Mouse (Mus musculus) spleen, postnatal 4 days (tissue): ENCODE results near the gene Cbx7.
"Not testable (repeated sequence)": the region's sequence is repeated elsewhere in the genome, so short reads cannot be mapped to it uniquely, and the experiment has no call there.

Experiments
- DNase-seq, 2 experiments: peaks; one replicate each; pipeline ENCODE4 v3.0.0; 2022; ENCODE audit warnings: low spot score in 2 of 2

Gene Cbx7

DNA sequence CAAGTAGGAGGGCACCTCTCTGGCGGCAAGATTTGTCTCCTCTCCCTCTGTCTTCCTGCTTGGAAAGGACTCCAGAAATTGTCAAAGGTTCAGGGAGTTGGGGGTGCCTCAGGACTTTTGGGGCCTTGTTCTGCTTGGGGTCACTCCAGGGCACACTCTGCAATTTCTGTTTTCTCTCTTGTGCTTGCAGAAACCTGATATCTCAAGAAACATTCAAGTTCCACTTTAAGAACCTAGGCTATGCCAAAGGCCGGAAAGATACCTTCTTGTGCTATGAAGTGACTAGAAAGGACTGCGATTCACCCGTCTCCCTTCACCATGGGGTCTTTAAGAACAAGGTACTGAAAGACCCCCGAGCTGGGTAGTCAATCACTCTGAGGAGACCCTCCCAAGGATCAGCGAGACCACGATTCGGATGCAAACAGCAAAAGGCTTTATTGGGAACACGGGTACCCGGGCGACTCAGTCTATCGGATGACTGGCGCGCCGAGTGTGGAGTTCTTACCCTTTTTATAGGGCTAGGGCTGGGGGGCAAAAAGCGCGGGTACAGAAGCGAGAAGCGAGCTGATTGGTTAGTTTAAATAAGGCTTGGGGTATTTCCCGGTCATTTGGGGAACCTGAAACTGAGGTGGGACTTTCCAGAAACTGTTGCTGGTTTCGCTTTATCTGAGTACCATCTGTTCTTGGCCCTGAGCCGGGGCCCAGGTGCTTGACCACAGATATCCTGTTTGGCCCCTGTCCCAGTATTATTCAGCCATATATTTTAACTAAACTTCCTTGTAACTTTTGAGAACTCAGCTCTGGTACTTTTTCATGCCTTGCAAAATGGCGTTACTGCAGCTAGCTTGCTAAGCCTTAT, 75.5 kb downstream of the Cbx7 start:
- not testable (repeated sequence) for DNase-seq

DNA sequence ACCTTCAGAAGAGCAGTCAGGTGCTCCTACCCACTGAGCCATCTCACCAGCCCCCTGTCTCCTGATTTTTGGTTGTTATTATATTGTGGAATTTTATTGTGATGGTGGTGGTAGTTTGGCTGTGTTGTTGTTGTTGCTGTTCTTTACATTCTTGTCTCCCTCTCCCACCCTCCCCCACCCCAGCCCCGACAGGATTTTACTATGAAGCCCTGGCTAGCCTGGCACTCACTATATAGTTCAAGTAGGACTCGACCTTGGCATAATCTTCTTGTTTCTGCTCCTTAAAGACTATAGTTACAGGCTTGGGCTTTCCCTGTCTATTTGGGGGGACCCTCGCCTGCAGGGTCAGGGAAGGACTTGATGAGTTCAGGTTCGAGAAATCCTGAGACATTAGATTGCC, 76.6 kb downstream of the Cbx7 start:
- no peak for DNase-seq

DNA sequence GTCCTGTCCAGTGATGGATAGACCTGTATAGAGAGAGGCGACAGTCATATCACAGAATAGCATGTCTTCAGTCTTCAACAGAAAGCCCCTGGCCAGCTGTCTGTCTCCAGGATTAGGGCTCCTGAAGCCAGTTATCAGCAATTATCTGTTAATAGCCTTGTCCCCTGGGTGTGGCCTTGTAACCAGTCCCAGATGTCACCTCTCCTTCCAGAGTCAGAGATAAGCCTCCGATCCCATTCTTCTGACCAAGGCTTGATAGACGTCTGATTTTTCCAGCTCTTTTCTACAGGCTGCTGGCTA, 77.1 kb downstream of the Cbx7 start:
- peak in 1 of 2 experiments; percentile 37 for DNase-seq

DNA sequence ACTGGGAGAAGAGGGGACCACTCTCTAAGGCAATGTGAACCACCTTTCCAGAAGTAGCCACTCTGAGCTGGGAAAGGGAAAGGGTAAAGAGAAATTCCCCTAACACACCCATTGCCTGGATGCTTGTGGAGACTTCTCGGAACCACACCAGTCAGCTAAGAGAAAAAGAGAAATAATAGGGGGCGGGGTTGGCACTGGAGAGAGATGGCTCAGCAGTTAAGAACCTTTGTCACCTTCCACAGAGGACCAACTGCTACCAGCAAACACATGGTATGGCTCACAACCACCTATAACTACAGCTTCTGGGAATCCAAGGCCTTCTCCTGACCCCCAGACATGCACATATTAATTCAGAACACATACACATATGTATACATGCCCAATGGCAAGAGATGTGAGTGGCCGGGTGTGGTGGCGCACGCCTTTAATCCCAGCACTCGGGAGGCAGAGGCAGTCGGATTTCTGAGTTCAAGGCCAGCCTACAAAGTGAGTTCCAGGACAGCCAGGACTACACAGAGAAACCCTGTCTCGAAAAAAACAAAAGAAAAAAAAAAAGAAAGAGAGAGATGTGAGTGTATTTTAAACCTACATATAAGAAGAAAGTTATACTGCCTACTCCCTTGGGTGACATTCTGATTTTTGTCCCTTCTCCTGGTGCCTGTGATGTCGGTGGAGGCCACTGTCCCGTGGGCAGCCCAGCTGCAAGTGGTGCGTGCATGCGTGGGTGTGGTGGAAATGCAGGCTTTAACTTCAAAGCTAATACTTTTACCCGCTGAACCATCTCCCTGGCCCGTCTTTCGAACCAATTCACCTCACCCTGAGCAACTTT, 77.7 kb downstream of the Cbx7 start:
- peak in 1 of 2 experiments; percentile 38 for DNase-seq

DNA sequence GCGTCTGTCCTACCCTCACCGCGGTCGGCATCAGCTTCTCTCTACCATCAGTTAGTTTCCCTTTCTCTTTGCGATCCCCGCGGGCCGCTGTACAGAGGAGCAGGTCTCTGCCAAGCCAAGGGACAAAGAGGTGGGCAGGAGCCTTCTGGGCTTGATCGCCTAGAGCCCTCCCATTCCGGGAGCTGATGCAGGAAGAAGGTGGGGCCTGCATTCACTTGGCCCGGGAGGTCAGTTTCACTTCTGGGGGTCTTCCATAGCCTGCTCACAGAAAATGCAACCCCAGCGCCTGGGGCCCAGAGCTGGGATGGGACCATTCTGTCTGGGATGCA, 78.7 kb downstream of the Cbx7 start:
- peak; percentile 77 to 86 for DNase-seq

DNA sequence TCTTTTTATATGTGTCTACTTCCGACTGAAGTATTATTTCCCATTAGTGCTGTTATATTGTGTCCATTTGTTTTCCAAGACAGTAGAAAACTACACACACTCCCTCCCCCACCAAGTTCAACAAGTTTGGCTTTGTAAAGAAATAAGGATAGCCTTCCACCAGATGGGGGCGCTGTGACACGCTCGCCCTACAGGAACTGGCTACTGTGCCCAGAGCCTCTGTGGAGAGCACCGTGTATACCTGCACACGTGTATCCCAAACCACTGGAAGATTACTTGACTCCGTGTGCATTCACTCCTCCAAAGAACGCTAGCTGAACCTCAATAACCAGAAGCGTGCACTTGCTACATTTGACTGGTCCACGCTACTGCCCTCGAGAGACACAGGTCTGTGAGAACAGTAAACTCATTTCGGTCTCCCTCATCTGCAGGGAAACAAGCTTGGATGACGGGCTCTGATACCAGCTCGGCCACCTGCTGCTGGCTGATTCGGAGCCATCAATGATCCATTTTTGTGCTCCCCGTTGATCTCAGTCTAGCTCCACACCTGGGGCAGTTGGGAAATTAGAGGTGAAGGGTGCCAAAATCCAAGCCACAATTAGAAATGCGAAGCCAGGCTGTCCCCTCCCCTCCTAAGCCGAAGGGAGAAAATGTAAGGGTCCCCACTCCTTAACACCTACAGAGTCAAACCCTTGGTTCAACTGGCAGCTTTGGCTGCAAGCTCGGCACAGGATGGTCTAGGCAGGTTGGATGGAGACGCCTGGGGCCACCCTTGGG, 79.3 kb downstream of the Cbx7 start, which contains the start of gene Apobec3:
TSS of gene Apobec3 (plus strand) at position 224 of the 777 bp plus-strand sequence.
- DNase-seq = peak; percentile 89 to 96

DNA sequence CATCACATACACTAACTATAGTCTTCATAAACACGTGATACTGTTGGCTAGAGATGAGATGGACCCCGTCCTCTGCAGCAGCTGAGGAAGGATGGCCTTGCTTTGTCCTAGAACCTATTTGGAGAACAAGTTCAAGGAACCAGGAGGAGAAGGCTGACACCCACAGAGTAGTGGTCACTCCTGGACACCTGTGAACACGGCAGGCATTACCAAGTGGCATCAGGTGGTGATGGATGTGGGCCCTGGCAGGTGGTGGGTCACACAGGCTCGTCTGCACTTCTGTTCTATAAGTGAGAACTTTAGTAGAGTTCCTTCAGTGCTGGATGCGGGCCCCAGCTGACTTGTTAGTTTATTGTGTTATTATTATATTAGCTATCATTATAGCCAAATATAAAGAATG, 86.1 kb downstream of the Cbx7 start:
- DNase-seq = no peak

DNA sequence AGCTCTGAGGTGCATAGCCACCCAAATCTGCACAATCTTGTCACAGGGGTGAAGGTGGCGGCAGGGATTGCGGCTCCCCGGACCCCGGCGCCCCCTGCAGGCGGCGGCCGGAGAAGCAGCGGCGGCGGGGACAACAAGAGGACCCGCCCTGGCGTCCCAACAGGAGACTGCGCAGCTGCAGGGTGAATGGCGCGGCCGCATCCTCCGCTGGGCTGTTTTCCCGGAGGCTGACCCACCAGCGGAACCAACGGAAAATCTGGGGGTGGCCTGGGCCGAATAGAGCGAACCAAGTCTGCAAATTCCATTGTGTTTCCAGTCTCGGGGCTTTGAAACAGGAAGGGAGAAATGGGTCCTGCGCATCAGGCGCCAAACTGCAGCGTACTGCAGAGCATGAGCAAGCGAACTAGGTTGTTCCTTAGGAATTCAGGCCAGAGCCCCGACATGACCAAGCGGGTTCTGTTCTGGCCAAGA, 87.5 kb downstream of the Cbx7 start:
- DNase-seq = peak; percentile 87 to 97

DNA sequence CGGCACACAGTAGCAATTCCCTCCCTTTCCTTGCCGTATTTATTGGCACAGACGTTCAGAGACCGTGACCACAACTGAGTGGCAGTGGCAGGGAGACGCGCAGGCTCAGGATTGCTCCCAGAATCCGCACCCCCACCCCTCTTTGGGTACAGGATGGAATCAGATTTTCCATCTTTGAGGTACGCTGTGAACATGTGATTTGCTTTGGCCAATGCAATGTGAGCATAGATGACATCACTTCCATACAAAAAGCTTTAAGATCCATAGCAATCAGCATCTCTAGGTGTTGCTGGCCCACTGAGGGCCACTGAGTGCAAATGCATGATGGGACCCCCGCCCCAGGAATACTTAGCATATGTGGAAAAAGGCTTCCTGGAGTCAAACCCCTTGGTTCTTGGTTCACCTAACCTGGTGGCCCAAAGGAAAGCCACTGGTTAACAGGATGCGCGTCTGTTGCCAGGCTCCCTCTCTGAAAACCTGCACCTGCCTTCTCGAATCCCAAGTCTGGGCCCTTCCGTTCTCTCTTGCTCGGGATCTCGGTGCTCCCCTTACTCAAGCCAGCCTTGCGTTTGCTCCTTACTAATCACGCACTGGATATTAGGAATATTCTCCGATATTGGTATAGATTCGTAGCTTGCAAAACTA, 88.2 kb downstream of the Cbx7 start:
- DNase-seq = no peak

DNA sequence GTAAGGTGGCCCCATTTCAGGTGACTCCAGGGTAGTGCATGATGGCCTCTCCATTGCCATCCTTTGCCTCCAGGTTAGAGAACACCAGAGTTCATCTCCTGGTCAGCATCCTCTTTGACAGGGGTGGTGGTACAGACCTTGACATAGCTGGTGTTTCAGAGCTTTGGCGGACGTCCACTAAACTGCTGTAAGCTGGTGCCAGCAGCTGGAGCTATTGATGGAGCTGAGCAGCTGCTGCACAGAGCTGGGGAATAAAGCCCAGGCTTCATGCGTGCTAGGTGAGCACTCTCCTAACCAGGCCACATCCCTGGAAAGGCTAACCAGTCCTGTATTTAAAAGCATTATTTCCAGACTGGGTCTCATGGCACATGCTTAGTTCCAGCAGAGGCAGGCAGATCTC, 90.4 kb downstream of the Cbx7 start:
- DNase-seq = no peak

DNA sequence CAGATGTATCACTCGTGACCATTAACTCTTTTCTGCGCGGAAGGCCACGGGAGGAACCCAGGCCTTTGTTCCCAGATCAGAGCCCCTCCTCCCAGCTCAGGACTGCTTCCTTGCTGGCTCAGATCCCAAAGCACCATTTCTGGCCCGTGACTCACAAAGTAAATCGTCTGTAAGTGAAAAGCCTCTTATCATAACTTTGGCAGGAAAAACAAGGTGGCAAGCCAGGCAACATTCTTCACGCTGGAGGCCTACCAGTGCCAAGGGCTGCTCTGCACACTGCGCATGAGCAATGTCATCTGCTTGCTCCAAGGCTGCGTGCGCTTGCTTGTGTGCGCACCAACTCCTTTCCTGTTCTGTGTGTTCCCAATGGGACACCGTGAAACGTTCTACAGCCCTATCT, 91.6 kb downstream of the Cbx7 start:
- DNase-seq = no peak

DNA sequence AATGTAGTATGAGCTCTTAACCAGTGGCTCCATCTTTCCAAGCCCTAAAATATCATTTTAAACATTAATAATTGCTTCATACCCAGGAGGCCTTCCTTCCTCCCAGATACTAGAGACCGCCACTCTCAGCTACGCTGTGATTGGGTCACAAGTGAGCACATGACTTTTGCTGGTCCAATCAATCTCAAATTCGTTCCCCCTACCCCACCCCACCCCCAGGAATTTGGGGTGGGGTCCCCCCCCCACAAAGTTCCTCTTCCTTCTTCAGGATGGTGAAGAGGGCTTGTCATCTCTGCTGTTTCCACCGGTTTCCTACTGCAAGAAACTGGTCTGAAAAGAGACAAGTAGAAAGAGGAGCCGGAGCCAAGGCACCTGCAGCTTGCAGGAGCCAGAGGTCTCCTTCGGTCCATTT, 92.2 kb downstream of the Cbx7 start:
- DNase-seq = no peak

DNA sequence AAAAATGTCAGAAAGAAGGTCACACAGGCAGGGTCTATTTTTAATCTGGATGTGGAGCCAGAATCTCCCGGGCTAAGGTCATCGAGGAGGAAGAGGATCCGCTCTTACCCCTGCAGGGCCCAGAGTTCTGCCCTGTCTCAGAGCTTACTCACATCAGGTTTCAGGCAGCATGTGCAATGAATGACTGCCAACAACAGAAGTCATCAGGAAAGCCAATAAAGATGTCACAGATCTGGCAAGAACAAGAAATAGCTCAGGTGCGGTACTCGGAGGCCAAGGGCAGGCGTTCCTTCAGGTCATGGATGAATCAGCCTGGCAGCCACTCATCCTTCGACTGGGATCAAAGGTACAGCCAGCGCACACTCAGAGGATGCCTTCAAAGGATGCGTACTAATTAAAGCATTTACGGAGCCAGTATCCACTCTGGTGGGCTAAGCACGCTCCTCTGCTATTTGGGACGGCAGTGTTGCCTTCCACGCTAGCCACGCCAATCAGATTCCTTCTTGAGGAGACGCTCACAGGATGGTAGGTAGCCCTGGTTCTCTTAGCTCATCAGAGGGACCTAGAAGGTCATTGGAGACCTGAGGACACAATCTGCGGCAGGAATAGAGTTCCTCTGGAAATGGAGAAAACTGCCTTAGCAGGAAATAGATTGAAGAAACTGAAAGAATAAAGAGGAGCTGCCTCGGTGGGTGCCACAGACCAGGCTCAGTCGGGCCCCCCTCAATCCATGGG, 95.5 kb downstream of the Cbx7 start:
- DNase-seq = no peak

DNA sequence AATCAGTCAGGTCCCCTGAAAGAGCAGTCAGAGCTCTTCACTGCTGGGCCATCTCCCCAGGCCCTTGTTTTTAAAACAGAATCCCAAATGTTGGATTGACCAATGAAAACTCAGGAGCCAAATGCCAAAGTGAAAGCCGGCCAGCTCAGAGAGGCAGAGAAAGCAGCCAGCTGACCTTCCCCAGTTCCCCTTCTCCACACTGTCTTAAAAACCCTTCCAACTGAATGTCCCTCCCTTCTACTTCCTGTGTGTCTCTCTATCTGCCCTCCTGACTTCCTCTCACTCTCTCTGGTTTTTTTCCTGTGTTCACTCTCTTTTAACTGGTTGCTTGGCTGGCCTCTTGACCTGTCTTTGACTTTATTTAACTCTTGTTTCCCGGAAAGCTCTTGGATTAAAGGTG, 96.9 kb downstream of the Cbx7 start:
- DNase-seq = no peak

DNA sequence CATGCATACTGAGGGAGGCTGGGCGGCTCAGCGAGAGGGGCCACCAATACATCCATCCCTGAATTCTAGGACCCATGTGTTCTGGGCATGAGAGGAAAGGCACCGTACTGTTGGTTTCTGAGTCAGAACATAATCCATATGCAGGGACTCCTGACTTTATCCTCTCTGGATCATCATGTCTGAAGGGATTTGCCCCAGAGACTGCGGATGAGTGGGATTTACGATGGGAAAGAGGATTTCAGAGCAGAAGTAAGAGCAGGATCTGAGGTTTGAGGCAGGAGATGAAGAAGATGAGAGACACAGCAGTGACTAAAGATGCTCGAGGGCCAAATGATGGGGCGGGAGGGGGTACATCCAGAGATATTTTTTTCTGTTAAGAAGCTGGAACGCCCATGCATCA, 97.4 kb downstream of the Cbx7 start:
- no peak for DNase-seq

DNA sequence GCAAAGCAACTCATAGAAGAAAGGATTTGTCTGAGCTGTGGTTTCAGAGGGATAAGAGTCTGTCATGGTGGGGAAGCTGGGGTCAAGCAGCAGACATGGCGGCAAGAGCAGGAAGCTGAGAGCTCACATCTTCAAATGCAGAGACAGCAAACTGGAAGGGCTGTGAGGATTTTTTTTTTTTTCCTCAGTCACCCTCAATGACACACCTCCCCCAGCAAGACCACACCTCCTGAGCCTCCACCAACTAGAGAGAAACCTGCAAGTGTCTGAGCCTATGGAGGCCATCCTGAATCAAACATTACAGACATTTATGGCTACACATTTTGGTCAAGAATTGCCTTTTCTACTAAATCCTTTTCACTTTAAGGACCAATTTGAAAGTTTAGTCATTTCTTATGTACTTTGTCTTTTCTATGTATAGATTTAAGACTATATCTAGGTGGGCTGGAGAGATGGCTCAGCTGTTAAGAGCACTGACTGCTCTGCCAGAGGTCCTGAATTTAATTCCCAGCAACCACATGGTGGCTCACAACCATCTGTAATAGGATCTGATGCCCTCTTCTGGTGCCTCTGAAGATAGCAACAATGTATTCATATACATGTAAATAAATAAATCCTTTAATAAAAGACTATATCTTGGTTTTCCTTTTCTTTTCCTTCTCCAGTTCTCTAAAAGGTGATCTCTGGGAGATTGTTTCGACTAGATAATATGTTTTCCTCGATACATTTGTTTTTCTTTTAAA, 103.5 kb downstream of the Cbx7 start:
- DNase-seq = no peak
